Mouse (Mus musculus) megakaryocyte, embryonic 14.5 days (primary cell): ENCODE measurements around the gene Rpl18.

Source experiments
- FLI1 ChIP-seq: IDR thresholded peaks from 2 replicates; pipeline ENCODE4 v1.6.1; 2012; ENCODE audit warnings: low read length, inconsistent platforms, mixed read lengths
- GATA1 ChIP-seq: IDR thresholded peaks from 3 replicates; pipeline ENCODE4 v1.6.1; 2012; ENCODE audit warnings: mixed read lengths, low read length, inconsistent platforms, borderline replicate concordance

GRCm38 (mm10) chr7:45715741-45716459 lies 643 bp downstream of the Rpl18 start:
- TF ChIP-seq FLI1: no peak
- no peak for TF ChIP-seq GATA1
